Mouse (Mus musculus): ENCODE results near the gene Art3.
"Not testable (repeated sequence)": the region's sequence is repeated elsewhere in the genome, so short reads cannot be mapped to it uniquely, and the experiment has no call there.

Art3 gene

DNA sequence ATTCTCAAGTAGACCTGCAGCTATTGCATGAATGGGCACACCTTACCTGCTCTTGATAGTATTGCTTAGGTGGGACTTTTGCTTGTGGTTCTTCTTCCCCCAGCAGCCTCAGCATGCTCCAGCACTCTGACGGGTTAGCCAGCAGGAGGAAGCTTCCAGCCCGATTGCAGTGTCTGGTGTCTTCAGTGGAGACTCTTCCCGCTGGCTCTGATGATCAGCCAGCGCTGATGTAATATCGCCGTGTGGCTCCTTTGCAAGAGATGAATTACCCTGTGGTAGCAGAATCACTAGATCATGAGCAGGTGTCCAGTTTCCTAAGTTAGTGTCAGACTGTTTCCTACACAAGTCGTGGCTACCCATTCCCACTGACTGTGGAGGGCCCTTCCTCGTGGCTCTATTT is 13.4 kb downstream of the Art3 start:
- DNase-seq = no peak

- DNase-seq = peak; percentile 22
Measured at GRCm38 (mm10) chr5:92348794-92349413, 17.3 kb downstream of the Art3 start, which contains the start of gene Cxcl10. Gene Cxcl10, minus strand, starts transcription at chr5:92348889.

DNA sequence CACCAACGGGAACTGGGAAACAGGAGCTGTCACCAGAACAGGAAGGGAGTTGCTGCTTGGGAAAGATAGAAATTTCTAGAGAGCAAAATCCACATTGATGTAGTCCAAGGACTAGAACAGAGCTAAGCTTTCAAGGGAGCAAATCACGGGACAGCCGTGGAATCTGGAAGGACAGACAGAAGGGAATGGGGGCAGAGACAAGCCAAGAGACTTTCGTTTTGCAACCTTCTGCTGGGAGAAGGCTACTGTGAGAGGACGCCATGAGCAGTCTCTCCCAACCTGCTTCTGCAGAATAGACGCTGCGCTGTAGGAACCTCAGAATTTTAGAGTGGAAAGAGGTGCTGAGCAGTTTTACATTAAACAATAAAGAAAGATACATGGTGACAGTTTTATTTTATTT is 18.1 kb downstream of the Art3 start:
- no peak for DNase-seq

GRCm38 (mm10) chr5:92352716-92353115 is 21.1 kb downstream of the Art3 start:
- not testable (repeated sequence) for DNase-seq

DNA sequence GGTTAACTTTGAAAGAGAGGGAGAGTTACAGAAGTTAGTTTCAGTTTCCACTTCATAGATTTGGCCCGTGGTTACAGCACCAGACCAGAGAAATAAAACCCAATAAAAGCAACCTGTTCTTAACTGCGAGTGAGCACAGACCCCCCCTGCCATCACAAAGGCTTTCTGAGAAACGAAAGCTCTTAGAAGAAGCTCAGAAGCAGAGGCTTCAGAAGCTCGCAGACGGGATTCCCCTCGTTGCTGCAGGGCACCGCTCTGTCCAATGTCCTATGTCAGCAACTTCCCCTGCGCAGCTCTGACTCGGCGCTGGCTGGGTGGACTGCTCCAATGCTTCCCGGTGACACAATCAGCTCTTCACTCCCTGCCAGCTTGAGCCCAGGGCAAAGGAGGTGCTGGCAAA is 21.9 kb downstream of the Art3 start:
- no peak for DNase-seq

GRCm38 (mm10) chr5:92358033-92358432 is 26.4 kb downstream of the Art3 start:
- DNase-seq = no peak

DNA sequence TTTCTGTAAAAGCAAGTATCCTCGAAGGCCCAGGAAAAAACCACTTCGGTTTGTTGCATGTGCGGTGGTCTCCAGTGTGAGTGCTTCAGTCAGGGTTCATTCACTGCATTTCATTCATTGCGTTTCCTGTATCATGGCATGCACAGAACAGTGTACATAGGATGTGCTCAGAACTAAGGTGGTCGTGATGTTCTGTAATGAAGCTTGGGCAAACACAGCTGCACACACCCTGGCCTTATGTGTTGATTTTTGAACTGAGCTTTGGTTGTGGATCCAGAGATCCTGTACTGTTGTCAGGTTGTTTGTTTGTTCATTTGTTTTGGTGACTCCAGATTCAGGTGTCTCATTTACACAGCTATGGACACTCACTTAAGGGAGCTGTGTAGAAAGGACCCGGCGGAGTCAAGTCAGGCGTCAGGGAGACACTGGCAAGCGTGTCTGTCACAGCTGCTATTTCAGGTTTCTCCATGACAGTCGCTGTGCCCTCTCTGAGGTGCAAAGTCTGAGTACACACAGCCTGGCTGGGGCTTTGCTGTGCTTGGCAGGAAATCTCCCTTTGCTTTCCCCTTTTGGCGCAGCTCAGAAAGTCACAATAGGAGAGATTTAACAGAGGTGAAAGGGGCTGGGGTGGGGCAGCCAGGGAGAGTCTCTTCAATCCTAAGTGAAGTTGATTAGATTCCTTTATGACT is 27.3 kb downstream of the Art3 start:
- DNase-seq = no peak

DNA sequence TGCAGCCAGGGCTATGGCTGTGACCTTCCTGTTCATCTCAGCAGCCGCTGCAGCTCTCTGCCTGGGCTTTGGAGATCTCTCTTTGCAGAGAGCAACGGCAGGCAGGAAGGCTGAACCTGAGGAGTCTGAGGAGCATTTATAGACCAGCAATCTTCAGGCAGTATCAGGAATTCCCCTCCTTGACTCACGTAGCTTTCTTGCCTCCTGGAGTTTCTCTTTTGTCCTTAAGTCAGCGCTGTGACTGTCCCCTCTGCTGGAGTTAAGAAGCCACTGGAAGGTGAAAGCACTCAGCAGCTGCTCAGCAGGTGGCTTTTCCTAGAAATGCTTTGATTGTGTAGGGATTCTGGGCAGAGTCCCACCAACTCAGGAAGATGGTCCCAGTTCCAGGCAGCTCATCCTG is 31.6 kb downstream of the Art3 start:
- no peak for DNase-seq

- no peak for DNase-seq
Measured at GRCm38 (mm10) chr5:92364011-92364410, 32.4 kb downstream of the Art3 start.

DNA sequence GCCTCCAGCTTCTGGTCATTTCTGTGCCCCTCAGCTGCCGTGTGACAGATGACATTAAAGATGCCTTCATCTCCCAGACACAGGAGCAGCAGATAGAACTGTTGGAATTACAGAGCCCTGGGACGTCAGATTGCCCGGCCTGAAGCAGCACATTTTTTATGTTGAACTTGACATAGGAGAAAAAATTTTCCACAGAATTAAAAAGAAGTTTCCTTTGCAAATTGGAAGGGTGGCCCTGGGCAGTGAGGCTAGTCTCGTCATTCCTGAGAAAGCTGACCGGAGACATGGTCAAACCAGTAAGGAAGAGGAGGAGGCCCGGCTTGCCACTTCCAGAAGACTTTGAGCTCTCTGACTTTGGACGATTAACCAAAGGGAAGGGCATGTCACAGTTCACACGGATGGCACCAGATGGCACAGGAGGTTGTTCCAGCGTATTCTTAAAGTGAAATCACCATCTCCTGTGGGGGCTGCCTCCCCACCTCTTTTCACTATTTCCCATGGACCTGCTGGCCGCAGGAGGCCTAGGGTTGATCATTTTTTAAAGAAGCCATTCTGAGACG is 33.6 kb downstream of the Art3 start:
- DNase-seq = no peak

DNA sequence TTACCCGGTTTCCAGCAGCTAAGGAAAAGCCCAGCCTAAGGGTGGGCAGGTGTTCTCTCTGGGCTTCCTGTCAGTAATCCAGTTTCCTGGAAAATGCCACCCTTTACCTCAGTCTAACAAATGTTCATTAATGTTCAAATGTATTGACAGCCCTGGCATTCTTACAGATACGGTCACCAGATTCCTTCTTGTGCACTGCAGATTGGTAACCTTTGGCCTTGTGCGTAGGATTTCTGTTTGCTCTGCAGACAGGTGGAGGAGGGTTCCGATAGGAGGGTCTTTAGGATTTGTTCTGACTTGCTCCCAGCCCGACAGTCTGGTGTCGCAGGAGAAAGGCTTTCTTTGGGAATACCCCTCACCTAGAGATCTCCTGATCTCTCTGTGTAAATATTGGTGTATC is 34.9 kb downstream of the Art3 start:
- no peak for DNase-seq

DNA sequence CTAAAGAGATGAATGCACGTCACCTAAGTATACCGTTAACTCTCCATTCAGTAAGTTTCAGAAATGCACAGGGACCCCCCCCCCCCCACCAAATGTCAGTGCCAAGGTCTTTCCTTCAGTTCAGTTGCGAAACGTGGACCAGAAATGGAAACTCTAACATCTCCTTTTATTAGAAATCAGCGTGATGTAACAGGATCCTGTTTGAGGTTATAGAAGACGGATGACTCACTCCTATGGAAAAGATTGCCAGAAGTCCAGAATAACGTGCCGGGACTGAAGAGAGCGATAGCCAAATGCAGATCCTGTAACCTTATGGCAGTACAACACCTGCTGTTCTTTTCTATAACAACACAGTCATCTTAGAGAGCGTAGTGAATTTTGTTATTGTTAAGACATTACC is 36.8 kb downstream of the Art3 start:
- DNase-seq = no peak

DNA sequence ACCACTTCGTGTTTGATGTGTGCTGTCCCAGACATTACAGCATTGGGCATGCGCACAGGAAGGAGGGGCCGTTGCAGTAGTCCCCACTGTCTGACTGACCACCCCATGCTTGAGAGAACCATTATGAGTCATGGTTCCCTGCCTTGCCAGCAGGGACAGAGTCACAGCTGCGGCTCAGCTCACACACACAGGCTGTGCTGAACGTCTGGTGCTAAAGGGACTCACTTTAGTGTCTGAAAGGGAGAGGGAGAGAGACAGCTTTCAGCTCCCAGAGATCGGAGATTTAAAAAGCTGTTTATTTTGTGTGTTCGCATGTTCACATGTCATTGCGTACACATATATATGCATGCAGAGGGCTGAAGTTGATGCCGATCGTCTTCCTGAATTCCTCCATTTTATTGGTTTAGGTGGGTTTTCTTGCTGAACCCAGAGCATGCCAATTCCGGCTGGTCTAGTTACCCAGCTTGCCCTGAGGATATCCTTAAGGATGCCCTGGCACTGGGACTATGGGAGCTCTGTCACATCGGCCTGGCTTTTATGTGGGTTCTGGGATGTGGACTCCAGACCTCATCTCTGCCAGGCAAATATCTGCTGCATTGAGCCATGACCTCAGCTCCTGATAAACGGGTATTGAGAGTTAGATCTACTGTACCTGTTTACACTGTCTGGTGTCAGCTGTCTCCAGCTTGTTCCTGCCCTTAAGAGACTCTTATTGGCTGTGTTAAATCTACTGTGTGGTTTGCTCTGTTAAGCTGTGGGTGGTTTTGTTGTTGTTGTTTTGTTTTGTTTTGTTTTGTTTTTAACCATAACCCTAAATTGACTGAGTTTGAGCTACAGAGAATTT is 37.7 kb downstream of the Art3 start:
- peak; percentile 43 for DNase-seq

GRCm38 (mm10) chr5:92370392-92370791 is 38.8 kb downstream of the Art3 start:
- no peak for DNase-seq

DNA sequence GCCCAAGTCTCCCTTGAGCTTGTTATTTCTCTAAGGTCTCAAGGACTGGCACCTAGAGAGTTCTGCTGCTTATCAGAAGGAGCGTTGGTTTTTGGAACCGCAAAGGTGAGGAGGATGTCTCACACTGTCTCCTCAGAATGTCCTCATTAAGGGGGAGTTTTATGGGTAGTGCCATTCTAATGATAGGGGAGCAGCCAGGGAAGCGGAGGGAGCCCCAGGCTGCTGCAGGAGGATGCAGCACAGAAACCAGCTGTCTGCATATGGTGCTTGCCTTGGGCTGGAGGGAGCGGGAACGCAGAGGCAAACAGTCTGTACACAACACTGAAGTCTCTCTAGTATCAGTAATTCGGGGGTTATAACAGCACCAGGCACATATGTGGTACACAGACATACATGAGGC is 39.3 kb downstream of the Art3 start:
- DNase-seq = no peak

DNA sequence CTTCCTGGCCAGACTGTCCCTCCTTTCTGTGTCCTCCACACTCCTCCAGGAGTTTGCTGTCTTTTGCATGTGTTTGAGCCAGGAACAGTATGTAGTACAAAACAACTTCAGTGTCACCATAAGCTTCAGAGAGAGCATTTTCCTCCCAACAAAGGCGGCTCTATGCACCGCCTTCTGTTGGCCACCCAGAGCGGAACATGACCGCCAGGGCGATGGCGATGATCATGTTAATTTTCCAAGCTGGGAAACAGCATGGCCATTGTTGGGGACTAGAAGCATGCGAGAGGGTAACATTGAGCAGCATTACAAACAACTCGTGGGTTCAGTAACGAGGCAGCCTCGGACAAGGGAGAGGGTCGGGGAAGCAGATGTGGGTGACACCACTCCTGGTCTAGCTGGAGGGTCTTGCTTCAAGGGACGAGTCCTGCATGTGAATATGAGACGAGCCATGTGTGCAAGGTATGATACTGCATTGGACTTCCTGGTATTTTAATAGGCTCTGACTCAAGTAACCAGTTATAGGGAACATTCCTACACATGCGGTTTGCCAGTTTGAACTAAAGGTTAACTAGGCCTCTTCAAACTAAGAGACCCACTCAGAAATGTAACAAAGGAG is 39.8 kb downstream of the Art3 start:
- no peak for DNase-seq

GRCm38 (mm10) chr5:92372605-92373004 is 41.0 kb downstream of the Art3 start:
- DNase-seq = no peak

GRCm38 (mm10) chr5:92374721-92375142 is 43.1 kb downstream of the Art3 start:
- no peak for DNase-seq

DNA sequence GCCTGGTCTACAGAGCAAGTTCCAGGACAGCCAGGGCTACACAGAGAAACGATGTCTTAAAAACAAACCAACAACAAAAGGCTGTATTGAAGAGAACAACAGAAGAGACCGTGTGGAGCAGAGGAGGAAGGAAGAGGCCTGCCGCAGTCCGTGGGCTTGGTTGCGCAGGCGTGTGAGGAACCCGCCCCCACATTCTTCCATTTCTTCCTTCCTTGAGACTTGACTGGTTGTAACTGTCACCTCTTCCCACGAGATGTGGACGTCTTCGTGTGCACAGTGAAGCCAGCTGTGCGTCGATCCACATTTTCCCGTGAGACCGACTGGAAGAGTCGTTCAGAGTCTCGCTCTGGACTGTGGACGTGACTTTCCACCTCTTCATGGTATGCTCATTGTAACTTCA is 43.7 kb downstream of the Art3 start:
- DNase-seq = no peak

DNA sequence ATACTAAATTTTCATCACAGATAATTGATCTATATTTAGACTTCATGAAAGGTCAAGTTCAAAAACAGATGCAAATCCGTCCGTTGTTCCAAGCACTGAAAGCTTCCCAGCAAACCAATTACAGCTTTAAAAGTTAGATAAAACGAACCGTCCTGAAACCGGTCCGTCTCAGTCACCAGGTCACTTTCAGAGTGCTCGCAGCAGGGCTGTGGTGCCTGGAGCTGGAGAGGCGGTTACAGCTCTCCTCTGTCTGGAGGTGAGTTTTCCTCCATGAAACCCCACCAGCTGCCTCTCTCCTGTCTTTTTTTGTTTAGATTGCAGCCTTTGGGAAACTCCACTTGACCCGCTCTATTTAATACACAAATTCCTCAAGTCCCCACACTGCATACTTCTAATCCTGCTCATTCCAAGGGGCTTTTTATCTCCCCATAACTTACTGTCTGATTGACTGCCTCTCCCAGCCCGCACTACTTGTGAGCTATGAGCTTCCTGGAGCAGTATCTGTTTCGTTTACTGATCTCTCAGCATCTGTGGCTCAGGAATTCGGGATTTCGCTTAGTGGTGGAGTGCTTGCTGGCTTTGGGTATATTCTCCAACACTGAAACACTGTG is 45.3 kb downstream of the Art3 start:
- no peak for DNase-seq

GRCm38 (mm10) chr5:92381550-92382348 is 50.1 kb downstream of the Art3 start:
- peak; percentile 84 for DNase-seq

- no peak for DNase-seq
Measured at GRCm38 (mm10) chr5:92382349-92382679, 50.7 kb downstream of the Art3 start.
